Mouse (Mus musculus) lung, adult 2 months (tissue): Measurements from ENCODE around the gene Paxx.

ENCODE experiments used
- CTCF ChIP-seq: fragments of 200-500 bp; IDR thresholded peaks from 2 replicates; pipeline ENCODE4 v1.5.1; 2011; ENCODE audit warnings: mild to moderate bottlenecking, low read length, control low read depth; ENCODE audit not compliant: insufficient read depth
- POLR2A ChIP-seq: fragments of 200-500 bp; IDR thresholded peaks from 2 replicates; pipeline ENCODE4 v1.6.1; 2011; ENCODE audit warnings: low read depth, mild to moderate bottlenecking, control low read depth, low read length, borderline replicate concordance; ENCODE audit errors: extremely low read depth

- no peak for TF ChIP-seq CTCF
- no peak for TF ChIP-seq POLR2A
These were observed 38.1 kb downstream of the Paxx start, which contains the start of gene Fut7 for GRCm38 (mm10) chr2:25422587-25423410.
